Mouse (Mus musculus) heart, postnatal 25 days (tissue): Measurements from ENCODE around the gene Fam173a. TPM values are rescaled to one million over a fixed set of nuclear protein-coding genes. Genes with fewer than 3 reads are reported as not detected.

Experiments used
- DNase-seq: peaks from one replicate; pipeline ENCODE4 v3.0.0; 2022; ENCODE audit warnings: low spot score
- intact Hi-C: fragments of 180-260 bp; cut with DNase I; formaldehyde crosslinking; loops from one replicate; pipeline ENCODE4 v1.15.1; 2025
- total RNA-seq, 2 experiments: library from RNA; stranded (reverse); gene quantifications; 2 replicates each; pipeline ENCODE4 v1.2.3; 2021

Gene Fam173a
- total RNA-seq, 2 experiments from 2014 or later, result 35.4 to 36.0 TPM

- intact Hi-C loops, result loop anchor here (5.0 kb wide), 1 partner anchor 37 kb away; the partner anchor contains the start of gene Mcrip2
- DNase-seq, result no peak
These were observed 37.6 kb upstream of the Fam173a start for GRCm38 (mm10) chr17:25830200-25830753.

- intact Hi-C loops, result loop anchor here (5.0 kb wide), 1 partner anchor 38 kb away; the partner anchor contains the start of gene Mcrip2
- no peak for DNase-seq
These were observed 36.9 kb upstream of the Fam173a start for GRCm38 (mm10) chr17:25829558-25830017.

- peak; percentile 57 for DNase-seq
- intact Hi-C loops, result no loop called here
These were observed 36.2 kb upstream of the Fam173a start, which contains the start of gene Jmjd8 for GRCm38 (mm10) chr17:25828712-25829557. Gene Jmjd8 (plus strand): TSS chr17:25828867.

- DNase-seq, result no peak
These were observed 35.5 kb upstream of the Fam173a start for GRCm38 (mm10) chr17:25828223-25828594.

GRCm38 (mm10) chr17:25827546-25828222 lies 35.0 kb upstream of the Fam173a start:
- no peak for DNase-seq
- intact Hi-C loops, result no loop called here

More at GRCm38 (mm10) chr17:25828223-25828594, 35.5 kb upstream of the Fam173a start:
- intact Hi-C loops, result no loop called here

- intact Hi-C loops, result no loop called here
- no peak for DNase-seq
These were observed 34.3 kb upstream of the Fam173a start for GRCm38 (mm10) chr17:25827011-25827410.

- intact Hi-C loops, result no loop called here
These were observed 33.4 kb upstream of the Fam173a start for GRCm38 (mm10) chr17:25825984-25826570.

GRCm38 (mm10) chr17:25825311-25825710 lies 32.6 kb upstream of the Fam173a start:
- intact Hi-C loops, result no loop called here
- DNase-seq, result no peak

More at GRCm38 (mm10) chr17:25825984-25826570, 33.4 kb upstream of the Fam173a start:
- DNase-seq, result no peak

GRCm38 (mm10) chr17:25824362-25825142 lies 31.9 kb upstream of the Fam173a start:
- intact Hi-C loops, result no loop called here
- no peak for DNase-seq

GRCm38 (mm10) chr17:25823452-25823851 lies 30.8 kb upstream of the Fam173a start, which contains the start of gene Wdr24:
Gene Wdr24 (plus strand): TSS chr17:25823627.
- no peak for DNase-seq
- intact Hi-C loops, result loop anchor here (2.0 kb wide), 1 partner anchor 27 kb away; the partner anchor contains the start of gene Metrn

- intact Hi-C loops, result no loop called here
- DNase-seq, result no peak
These were observed 26.4 kb upstream of the Fam173a start for GRCm38 (mm10) chr17:25818851-25819780.

GRCm38 (mm10) chr17:25817662-25818061 lies 25.0 kb upstream of the Fam173a start:
- no peak for DNase-seq
- intact Hi-C loops, result no loop called here

GRCm38 (mm10) chr17:25813471-25813870 lies 20.8 kb upstream of the Fam173a start:
- intact Hi-C loops, result no loop called here
- no peak for DNase-seq

GRCm38 (mm10) chr17:25810890-25811289 lies 18.2 kb upstream of the Fam173a start:
- intact Hi-C loops, result no loop called here
- no peak for DNase-seq

GRCm38 (mm10) chr17:25809606-25810340 lies 17.1 kb upstream of the Fam173a start:
- intact Hi-C loops, result loop anchor here (10.0 kb wide), 1 partner anchor 335 kb away; no protein-coding TSS in a partner anchor
- no peak for DNase-seq

GRCm38 (mm10) chr17:25808789-25809605 lies 16.3 kb upstream of the Fam173a start, which contains the start of gene Fbxl16:
Gene Fbxl16 (plus strand): TSS chr17:25809085.
- peak; percentile 51 for DNase-seq

More at GRCm38 (mm10) chr17:25808789-25809605, 16.3 kb upstream of the Fam173a start, which contains the start of gene Fbxl16:
- intact Hi-C loops, result loop anchor here (10.0 kb wide), 1 partner anchor 334 kb away; no protein-coding TSS in a partner anchor
